Mouse (Mus musculus): ENCODE results near the gene A530016L24Rik.

DNA sequence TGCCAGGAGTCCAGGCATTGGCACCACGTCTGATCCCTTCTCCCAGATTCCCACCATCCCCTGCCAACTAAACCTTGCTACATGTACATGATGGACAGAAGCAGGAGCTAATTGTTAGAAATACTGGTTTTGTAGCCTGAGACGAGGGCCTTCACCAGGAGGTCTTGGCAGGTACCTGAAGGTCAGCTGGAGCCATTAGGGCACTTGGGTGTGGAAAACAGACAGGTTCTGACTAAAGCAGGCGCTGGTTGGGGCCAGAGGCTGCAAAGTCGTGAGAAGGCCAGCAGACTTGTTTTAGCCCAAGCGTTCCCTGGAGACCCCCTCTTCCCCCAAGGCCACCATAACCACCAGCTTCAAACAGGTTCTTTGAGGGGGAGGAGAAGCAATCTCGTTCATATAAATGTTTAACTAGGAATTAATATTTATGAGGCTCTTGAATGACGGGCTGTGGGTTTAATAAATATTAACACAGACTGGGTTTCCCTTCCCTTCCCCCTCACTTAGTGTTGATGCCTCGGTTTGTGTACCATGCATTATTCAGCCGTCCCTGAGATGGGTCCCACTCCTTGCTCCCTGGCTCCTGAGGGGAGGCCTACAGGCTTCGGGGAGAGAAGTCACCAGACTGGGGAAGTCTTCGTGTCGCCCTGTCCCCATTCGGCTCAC lies 53.1 kb downstream of the A530016L24Rik start:
- TF ChIP-seq CTCF (IDR thresholded peaks at IDR 0.05; ENCODE audit: control insufficient read depth, insufficient read depth, insufficient replicate concordance, low read depth, low read length) (no peak), POLR2A (IDR thresholded peaks at IDR 0.05; ENCODE audit: control insufficient read depth, low read depth, low read length) (no peak)
